Mouse (Mus musculus): Measurements from ENCODE around the gene Myof.
A peak's percentile ranks its signal among the peaks of the same experiment; 100 is the strongest.

Gene Myof

DNA sequence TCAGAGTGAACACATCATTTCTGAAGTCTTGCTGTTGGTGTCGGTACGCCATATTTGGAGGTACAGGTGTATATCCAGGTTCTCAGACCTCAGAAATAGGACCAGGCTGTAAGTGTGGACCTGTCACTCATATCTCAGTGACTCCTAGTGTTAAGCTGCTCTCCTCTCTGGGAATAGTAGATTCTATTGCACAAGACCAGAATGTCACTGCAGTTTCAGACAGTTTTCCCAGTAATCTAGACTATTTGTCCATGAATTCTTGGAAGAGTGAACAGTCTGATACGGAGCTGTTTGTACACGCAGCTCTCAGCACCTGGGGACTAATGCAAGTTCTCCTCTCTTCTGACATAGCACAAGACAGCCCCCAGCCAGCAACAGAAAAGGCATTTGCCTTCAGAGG, 42.4 kb downstream of the Myof start:
- no peak for DNase-seq

DNA sequence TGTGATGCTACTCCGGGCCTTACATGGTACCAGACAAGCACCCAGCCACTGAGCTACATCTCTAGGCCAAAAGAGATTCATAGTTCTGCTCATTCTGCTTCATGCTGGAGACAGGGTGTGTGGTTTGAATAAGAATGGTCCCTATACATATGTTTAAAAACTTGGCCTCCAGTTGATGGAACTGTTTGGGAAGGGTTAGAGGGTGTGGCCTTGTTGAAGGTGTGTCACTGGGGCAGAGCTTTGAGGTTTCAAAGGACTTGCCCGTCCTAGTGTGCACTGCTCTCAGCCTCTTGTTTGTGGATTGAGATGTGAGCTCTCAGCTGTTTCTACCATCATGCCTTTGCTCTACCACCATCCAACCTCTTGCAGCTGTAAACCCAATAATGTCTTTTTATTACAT, 43.4 kb downstream of the Myof start:
- DNase-seq: no peak

DNA sequence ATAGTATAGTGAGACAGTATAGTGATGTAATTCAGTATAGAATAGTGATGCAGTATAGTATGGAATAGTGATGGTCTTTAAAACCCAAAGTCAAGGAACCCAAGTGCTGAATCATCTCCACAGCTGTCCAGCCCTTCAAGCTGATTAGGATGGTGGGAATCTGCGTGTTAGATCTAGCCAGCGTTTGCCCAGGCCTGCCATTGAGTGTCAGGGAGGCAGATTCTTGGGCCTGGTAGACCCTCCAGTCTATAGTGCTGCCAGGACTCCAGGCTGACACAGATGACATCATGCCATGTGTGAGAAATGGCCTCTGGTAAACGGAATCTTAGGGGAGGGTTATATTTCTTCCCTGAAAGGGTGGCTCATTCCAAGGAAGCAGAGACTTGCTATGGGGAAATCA, 49.1 kb downstream of the Myof start:
- no peak for DNase-seq

DNA sequence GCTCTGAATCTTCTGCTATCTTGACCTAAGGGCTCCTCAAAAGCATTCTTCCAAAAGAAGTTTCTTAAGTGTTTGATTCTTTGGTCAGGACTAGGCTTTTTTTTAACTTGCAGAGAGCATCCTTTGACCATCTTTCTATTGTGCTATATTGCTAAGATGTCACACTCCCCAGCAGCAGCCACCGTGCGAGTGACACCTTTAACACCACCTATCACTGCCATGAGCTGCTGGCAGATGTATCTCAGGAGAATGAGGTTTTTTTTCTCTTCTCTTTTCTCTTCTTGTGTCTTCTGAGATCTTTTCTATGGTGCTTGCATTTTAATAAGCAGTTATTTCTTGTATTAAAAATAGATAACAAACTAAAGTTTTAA, 51.2 kb downstream of the Myof start:
- DNase-seq: no peak

DNA sequence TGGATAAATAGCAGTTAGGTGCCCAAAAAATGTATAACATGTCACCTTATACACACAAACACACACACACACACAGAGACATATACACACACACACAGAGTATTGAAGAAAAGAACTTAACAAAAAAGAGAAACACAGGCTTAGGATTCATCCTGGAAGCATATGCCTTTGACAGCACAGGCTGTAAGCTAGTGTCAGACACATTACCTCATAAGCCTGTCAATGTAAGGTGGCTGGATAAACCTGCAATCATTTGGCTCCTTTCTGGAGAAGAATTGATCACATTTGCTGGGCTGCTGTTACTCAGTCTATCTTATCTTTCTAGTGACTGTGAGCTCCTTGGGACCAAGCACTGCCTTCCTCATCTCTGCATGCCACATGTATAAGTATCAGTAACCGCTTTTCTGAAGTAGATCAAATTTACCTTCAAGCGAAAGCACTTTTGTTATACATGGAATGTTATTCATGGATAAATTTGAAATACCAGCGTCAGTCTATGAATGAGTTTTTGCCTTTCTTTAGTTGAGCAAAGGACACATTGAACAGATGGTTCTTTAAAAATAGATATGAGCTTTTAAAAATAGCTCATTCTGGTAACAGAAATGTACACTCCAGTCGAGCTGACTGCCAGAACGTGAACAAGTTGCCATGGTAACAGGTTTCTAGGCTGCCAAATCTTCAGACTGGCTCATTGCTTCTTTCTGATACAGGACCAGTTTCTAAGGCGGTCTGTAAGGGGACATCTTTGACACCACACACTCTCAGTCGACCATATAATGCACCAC, 51.8 kb downstream of the Myof start:
- no peak for DNase-seq

DNA sequence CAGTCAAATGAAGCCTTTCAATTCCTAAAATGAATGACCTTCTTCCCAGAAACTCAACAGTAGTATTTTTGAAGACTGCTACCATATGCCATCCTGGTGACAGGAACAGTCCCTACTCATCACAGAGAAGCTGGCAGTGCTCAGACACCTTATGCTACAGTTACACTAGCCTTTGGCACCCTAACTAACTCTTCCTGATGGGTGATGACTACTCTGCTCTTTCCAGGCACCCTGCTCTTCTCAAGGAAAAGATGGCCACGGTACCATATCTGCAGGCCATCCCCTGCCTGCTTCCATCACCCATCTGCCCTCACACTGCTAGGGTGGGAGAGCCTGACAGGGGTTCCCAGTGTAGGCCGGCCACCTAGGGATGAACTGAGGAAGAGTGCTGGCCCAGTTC, 53.4 kb downstream of the Myof start:
- no peak for DNase-seq

DNA sequence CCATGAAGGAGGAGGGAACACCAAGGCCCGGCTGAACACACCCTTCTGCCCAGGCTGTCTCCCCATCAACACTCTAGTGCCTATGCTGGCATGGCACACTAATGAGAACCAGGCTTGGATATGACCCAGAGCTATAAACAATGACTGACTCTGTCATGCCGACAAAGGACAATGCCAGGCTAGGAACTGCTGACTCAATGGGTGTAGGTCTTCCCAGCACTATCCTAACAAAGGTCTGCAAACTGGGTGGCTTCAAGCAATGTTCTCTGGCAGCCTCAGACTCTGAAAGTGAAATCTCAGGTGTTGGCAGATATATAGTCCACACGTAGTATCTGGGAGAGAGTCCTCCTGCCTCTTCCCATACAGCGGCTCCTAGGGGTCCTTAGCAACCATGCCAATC, 55.2 kb downstream of the Myof start:
- no peak for DNase-seq

DNA sequence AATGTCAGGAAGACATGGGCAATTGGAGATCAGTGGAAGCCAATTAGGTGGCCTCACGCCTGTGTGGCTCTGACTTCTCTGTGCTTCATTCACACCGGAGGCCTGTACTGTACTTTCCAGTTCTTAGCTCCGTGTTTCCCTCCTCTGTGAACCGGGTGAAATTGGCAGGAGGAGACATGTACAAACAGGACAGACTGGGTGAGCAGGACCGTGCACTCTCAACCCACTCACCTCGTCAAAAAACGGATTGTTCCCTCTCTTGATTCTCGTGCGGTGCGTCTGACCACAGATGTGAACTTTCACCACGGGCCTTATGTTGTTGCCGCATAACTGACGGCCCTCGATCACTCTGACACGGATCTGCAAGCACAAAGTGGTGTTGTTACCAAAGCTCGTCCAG, 57.6 kb downstream of the Myof start:
- DNase-seq: no peak

DNA sequence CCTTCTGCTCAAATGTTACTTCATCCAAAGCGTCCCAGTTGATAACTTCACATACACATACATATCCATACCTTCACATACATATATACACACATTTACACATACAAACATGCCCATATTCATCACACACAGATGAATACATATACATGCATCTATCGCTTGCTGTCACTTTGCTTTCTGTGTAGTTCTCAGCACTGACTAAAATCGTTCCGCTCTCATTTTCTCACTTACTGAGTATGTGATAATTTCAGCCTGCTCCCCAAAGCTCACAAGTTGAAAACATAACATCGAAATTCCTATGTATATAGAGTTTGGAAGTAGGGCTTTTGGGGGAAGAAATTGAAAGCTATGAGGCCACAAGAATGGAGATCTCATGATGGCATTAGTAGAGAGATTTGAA, 67.4 kb downstream of the Myof start:
- DNase-seq: no peak

DNA sequence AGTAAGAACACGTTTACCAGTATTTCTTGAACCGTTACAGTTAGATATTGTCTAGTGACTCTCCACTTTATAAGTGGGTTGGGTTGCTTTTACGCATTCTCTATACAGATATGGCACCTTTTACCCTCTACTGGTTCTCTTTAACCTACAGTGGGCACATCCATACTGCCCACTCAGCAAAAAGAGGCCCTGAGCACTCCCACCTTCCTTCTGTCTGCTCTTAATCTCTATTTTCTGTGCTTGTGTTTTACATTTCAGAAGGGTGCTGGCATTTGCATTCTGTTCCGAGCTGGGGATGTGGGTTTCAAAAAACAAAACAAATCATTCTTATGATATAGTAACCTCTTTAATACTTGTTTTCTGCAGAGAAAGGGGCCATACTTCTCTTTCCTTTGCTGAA, 72.8 kb downstream of the Myof start:
- no peak for DNase-seq

DNA sequence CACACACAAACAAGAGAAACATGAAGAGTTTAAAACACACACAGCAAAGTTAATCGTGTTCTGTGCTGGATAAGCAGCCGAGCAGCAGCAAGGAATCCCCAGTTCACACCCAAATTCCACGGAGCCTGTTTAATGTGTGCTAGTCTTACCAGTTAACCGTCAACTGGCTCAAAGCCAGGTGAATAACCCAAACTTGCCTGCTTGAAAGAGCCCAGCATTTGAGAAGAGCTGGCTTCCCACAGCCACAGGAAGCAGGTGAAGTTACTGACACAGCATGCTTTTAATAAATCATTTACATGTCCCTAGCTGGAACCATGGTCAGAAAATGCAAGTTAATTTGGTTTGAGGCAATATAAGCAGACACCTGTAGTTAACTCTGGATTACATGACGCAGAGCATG, 73.4 kb downstream of the Myof start:
- peak; percentile 81 to 90 for DNase-seq

DNA sequence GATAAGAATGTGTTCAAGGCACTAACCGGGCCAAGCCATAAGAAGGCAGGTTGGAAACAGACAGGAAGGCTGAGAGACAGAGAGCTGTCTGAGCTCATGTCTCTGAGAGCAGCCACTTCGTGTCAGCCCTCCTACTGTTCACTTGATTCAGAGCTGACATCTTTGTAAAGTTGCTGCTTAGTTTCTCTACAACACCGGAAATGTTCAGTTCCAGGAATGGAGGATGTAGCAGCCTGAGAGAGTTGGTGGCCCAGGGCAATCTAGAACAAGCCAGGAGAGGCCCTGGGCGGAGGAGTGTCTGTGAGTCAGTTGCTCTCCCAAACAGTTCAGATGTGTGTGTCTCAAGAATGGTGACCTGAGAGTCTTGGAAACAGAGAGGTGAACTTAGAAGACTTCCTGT, 77.5 kb downstream of the Myof start:
- no peak for DNase-seq

DNA sequence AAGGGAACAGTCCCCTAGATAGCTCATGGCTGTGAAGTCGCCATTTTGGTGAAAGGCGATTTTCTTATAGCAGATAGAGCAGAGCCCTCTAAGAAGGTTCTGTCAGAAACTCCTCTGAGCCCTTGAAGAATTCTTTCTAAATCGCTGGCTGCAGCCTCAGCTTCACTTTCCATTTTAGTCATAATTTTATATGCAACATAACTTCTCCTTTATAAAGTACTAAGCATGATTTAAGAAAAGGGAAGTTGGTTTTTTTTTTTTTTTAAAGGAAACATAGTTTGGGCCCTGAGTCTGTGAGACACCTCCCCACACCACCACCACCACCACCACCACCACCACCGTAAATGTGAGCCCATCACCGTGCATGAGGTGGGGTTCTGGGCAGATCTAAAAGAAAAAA, 80.0 kb downstream of the Myof start:
- DNase-seq: no peak

DNA sequence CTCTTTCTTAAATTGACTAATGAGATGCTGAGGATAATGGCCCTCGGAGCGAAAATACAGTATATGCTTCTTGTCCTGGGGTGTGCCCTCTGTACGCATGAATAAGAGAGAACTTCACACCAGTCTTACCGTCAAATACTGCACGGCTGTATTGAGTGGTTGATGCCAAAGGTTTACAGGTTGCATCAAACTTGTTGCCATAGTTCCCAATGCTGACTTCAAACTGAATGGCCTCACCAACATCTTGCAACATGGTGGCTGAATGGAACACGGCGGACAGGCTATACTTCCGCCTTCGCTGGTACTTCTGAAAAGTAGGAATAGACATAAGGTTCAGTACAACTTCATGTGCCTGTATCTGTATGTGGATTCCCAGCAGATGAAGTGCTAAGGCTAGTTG, 82.6 kb downstream of the Myof start:
- no peak for DNase-seq

DNA sequence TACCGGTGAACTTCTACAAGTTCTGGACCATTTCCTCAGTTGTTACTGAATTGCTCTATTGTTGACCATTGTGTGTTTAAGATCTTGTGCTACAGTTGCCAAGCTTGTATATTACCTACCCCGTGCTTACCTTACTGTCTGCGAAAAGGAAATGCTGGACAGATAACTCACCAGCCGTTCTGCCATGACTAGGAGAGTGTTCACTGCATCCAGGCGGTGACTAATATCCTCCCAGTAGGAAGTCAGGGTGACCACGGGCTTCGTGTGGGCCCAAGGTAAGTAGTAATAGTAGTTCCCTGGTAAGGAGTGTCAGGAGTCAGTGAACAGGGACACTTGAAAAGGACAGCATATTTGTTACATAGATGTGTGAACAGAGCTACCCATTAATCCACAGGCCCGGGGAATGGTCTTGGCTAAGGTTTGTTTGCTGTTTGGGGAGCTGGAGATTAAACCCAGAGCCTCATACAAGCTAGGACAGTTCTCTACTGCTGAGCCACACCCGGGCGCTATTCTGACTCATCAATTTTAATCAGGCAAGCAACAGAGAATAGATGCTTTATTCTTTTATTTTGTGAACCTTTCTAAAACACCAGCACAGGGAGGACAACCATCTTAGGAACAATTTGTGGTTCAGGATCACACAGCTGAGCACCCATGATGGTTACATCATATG, 83.7 kb downstream of the Myof start:
- no peak for DNase-seq

DNA sequence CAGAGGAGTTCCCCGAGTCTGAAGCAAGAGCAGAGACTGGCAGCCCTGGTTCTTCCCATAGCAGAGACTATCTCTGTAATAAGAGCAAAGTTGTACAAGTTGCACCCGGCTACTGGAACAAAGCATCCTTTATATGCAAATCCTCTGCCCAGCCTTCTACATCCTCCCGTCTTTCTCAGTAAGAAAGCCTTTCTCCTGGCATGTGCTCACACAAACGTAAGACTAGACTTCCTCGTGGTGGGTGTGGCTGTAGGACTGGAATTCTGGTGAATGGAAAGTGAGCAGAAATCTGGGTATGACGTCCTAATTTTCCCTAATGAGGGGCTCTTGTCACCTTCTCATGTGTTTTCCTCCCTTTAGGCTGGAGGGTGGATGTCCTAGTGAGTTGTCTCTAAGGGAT, 84.3 kb downstream of the Myof start:
- DNase-seq: no peak

DNA sequence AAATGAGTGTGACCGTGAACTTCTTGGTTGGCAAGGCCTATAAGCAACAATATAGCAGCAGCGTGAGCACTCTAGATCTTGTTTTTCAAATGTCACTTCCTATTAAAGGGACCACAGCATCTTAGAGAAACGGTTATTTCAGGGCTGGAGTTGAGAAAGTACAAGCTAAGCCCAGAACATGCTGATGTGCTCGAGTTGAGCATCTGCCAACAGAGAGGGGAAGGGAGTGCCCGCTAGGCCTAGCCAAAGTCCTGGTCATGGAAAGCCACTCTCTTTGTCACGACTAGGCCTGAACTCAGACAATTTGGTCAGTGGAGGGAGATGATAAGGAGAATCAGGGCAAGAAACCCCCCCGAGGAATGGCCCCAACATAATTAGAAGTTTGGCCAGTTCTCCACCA, 86.1 kb downstream of the Myof start:
- peak in 1 of 2 experiments; percentile 8 for DNase-seq

DNA sequence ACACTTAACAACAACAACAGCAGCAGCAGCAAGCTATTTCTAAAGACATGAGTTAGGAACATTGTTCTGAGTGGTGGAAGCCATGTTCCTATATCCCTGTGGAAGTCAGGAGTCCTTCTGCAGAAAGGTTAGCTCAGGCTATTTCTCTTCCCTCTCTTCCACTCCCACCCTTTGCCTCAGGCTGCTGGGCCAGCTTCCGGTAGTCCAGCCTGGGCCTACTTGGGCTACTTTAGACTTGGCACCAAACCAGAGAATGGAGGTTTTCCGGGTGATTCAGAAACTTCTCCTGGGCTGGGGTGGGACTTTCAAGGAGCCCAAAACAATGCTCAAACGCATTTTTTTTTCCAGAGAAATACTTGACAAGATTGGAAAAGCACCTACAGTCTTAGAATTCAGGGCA, 87.4 kb downstream of the Myof start:
- DNase-seq: no peak

DNA sequence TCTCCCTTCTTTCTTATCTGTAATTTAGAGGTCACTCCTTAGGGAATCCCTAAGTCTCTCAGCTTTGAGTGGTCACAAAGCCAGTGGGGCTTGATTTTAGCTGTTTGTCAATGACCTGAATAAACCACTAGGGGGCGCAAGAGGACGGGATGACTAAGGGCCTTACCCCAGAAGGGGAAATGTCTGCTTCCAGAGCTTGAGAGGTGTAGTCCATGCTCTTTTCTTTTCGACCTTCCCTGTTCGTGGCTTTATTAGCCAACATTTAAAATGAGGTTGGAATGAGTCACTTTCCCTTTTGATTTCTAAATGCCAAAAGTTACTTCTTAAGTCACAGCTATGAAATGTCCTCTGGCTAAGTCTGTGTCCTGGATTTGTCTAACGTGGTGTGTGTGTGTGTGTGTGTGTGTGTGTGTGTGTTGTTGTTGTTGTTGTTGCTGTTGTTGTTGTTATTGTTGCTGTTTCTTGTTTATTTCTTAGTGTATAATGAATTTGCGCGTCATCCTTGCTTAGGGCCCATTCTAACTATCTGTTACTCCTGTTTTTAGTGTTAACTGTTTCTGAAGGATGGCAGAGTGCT, 87.9 kb downstream of the Myof start:
- DNase-seq: peak; percentile 71 to 78

DNA sequence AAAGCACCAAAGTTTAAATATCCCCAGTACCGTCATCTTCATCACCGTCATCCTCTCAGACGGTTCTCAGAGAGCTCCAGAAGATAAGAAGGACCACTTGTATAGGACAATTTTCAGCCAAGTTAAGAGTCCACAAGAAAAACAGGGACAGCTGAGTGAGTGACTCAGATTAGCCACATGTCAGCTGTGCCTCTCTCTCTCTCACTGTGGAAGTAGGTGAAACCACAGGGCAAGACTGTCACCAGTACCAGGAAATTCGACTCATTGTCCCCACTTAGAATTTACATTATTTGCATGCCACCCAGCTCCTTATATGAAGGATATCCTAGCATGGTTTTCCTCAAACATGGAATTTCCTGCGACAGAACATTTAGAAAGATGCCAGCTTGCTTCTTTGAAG, 88.6 kb downstream of the Myof start:
- DNase-seq: no peak

DNA sequence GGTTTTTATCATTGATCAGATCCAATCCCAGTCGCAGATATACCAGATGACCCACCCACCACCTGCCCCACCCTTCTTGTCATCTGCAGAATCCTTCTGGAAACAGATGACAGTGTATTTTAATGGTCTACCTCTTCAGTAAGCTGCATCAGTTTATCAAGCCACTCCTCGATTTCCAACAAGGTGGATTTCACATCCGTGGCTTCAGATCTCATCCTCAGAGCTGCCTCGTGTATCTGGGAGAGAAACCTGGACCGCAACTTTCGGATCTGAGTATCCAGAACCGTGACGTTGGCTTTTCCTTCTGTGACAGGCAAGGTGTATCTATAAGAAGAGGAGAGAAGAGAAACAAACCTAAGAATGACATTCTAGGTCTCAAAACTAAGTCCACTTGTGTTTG, 89.1 kb downstream of the Myof start:
- DNase-seq: no peak

DNA sequence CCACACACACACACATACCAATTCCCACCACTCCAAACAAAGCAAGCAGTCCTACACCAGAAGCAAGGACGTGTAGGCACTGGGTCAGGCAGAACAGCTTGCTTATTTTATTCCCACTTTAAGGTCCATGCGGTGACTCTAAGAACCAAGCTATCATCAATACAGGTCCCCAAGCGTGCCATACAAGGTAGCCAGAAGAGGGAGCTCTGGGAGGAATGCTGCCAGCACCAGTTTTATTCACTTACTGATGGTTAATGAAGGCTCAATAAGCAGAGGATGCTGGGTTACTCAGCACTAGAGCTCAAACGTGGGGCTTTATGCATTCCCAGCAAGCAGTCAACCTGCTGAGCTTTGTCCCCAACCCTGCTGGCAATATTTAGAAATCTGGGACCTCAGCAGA, 96.7 kb downstream of the Myof start:
- no peak for DNase-seq

DNA sequence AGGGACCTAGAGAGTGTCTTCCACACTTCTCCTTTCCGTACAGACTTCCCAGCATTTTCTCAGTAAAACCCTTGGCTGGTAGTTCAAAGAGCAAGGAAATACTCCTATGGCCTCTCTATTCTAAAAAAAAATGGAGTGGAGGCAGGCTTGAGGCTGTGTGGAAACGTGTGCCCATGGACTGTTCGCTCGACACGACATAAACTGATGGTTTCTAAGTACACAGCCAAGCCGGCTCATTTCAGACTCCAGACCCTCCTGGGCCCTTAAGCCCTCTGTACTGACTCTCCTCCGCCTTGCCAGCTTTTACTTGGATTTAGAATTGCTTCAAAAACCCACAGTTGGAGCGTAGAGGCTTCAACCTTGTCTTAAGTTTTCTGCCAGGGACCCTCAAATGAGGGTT, 97.3 kb downstream of the Myof start:
- no peak for DNase-seq

DNA sequence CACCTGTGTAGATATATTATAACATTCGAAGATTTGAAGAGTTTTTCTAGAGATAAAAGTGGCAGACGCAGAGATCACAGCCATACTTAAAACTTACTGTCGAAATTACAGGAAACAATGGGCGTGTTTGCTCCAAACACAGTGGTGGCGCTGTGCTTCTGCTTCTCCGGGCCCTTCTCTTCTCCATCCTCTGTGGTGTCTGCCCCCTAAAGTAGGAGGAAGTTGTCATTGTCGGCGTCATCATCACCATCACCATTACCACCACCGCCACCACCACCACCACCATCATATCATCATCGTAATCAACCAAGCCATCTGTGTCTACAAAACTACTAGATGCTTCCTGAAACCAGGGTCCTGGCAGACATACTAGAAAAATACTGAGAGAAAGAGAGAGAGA, 104.2 kb downstream of the Myof start:
- no peak for DNase-seq

DNA sequence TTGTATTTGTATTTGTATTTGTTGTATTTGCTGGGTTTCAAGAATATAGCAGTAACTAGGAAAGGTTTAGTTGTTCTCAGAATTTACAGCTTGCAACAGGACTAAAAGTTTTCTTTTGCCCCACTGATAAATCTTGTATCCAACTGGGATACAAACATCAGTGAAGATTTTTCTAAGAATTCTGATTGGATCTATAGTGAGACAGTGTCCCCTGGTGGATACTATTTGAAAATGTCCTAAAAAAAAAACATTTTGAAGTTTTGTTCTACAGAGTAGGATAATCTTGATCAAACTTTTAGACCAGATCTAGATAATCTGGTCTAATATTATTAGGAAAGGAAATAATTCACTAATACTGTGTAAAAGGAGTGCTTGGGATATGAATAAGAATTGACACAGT, 106.3 kb downstream of the Myof start:
- no peak for DNase-seq

Data from kidney, adult 8-10 months (tissue).